Mouse (Mus musculus): ENCODE data around the gene Tgm1. TPM values are rescaled to one million over a fixed set of nuclear protein-coding genes. Genes with fewer than 3 reads are reported as not detected.

The Tgm1 gene
- polyA plus RNA-seq, 1 experiment from 2014 or later, result 1.2 TPM

- H3K27ac ChIP-seq, result peak within 1 kb of the TSS; percentile 93
- no peaks in the 10 kb centered on the region for H3K27me3 ChIP-seq (replicated peaks)
- H3K9me3 ChIP-seq, result no peaks in the 10 kb centered on the region
- WGBS, result under 1% methylated on average over 50 of the region's 50 CpGs
- peak within 1 kb of the TSS; percentile 81 for H3K9ac ChIP-seq
- peak within 1 kb of the TSS; percentile 91 for H3K4me3 ChIP-seq (replicated peaks)
- peaks cover 4% of the 10 kb centered on the region; the same call in 1 of the 2 replicates for H3K36me3 ChIP-seq
- peak within 1 kb of the TSS; percentile 89 for H3K4me2 ChIP-seq (replicated peaks)
- peak; percentile 98 for ATAC-seq
- H3K4me1 ChIP-seq (replicated peaks), result 0 out of 2 replicates have a peak, but pooled peaks cover 7% of the 10 kb centered on the region
Observed at GRCm38 (mm10) chr14:55721700-55722437, 8.1 kb upstream of the Tgm1 start, which contains the start of gene Rabggta. Rabggta (minus strand) TSS chr14:55722263.

DNA sequence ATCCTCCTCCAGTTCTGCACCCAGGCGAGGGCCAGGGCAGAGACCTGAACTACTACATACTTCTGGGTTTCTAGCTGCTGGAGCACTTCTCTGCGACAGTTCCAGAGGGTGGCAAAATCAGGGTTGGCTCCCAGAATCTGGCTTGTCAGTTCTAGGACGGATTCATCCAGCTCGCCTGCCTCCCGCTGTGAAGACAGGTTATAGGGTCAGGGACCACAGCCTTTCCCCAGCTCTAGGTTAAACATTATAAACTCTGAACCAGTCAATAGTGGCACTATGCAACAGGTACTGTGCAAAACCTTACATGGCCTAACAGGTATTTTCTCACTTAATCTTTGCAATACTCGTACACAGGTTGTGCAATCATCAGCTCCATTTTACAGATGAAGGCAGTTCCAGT lies 7.3 kb upstream of the Tgm1 start:
- no peak for ATAC-seq
- Histone ChIP-seq H3K9ac (peak overlapping the region; percentile 81; the same call in 1 of the 2 replicates), H3K27ac (no peak overlapping the region)

DNA sequence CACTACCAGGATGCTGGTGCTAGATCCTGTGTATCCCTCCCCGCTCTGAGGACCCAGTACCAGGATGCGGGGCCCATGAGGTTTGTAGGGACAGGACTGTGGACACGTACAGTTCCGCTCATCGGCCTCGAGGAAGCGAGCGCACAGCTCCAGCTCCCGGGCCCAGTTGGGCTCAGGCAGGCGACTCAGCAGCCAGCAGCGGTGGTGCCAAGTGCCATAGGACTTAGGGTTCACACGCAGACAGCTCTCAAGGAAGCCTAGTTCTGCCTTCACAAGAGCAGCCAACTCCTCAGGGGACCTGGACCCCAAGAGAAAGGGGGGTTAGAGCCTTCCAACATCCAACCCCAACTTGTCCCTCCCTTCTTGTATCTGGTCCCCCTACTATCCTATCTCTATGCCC lies 6.9 kb upstream of the Tgm1 start:
- Histone ChIP-seq H3K9ac (no peak overlapping the region), H3K27ac (no peak overlapping the region), H3K36me3 (peaks cover 4% of the 10 kb centered on the region; the same call in 1 of the 2 replicates), H3K9me3 (no peaks in the 10 kb centered on the region), H3K27me3 (replicated peaks) (no peaks in the 10 kb centered on the region), H3K4me1 (replicated peaks) (0 out of 2 replicates have a peak, but pooled peaks cover 7% of the 10 kb centered on the region), H3K4me2 (replicated peaks) (peak overlapping the region; percentile 89; the same call in 1 of the 2 replicates), H3K4me3 (replicated peaks) (no peak overlapping the region)
- WGBS, result 92% methylated on average over 12 of the region's 12 CpGs
- no peak for ATAC-seq

More for the DNA sequence above, 7.3 kb upstream of the Tgm1 start:
- 71% methylated on average over 6 of the region's 6 CpGs for WGBS
- Histone ChIP-seq H3K4me3 (replicated peaks) (peak overlapping the region; percentile 91), H3K27me3 (replicated peaks) (no peaks in the 10 kb centered on the region), H3K4me2 (replicated peaks) (peak overlapping the region; percentile 89), H3K4me1 (replicated peaks) (0 out of 2 replicates have a peak, but pooled peaks cover 7% of the 10 kb centered on the region), H3K36me3 (peaks cover 4% of the 10 kb centered on the region; the same call in 1 of the 2 replicates), H3K9me3 (no peaks in the 10 kb centered on the region)

DNA sequence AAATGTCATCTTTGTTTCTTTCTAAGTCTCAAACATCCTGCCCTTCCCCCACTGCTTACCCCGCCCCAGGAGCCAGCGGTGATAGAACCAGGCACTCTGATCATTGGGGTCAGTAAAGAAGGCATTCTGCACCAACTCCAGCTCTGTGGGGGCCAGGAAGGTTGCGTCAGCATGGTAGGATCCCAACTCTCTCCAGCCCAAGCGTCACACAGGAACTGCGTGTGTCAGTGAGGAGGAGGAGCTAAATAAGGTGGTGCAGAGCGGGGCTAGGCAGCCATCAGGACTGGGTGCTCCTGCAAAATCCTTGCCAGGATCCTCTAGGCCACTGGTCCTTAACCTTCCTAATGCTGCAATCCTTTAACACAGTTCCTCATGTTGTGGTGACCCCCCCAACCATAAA lies 6.0 kb upstream of the Tgm1 start:
- no peak overlapping the region for H3K9ac ChIP-seq
- no peak overlapping the region for H3K4me2 ChIP-seq (replicated peaks)
- no peak for ATAC-seq
- no peak overlapping the region for H3K27ac ChIP-seq
- 0 out of 2 replicates have a peak, but pooled peaks cover 7% of the 10 kb centered on the region for H3K4me1 ChIP-seq (replicated peaks)
- H3K36me3 ChIP-seq, result peaks cover 4% of the 10 kb centered on the region; the same call in 1 of the 2 replicates
- H3K9me3 ChIP-seq, result no peaks in the 10 kb centered on the region
- 84% methylated on average over 6 of the region's 6 CpGs for WGBS
- no peaks in the 10 kb centered on the region for H3K27me3 ChIP-seq (replicated peaks)
- H3K4me3 ChIP-seq (replicated peaks), result no peak overlapping the region

DNA sequence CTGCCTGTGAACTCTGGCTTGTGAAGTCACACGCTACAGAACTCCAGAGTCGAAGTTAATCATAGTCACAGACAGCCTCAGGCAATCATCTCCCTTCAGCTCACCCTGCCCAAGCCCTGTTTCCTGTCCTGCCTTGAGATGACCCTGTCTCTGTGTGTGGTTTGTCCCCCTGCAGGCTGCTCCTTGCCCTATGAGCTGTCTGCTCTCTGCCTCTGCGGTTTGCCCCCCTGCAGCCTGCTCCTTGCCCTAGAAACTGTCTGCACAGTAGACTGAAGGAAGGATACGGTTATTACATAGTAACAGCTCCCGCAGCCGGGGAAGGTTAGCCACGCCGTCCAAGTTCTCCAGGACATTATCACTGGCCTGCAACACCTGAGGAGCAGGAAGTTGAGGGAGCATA lies 3.2 kb upstream of the Tgm1 start:
- Histone ChIP-seq H3K27me3 (replicated peaks) (peaks cover 4% of the 10 kb centered on the region; the same call in 1 of the 2 replicates), H3K4me1 (replicated peaks) (peaks cover 20% of the 10 kb centered on the region), H3K36me3 (peaks cover 4% of the 10 kb centered on the region; the same call in 1 of the 2 replicates), H3K9me3 (no peaks in the 10 kb centered on the region), H3K27ac (no peak overlapping the region), H3K4me3 (replicated peaks) (no peak overlapping the region), H3K9ac (no peak overlapping the region), H3K4me2 (replicated peaks) (no peak overlapping the region)
- ATAC-seq, result no peak
- 74% methylated on average over 8 of the region's 8 CpGs for WGBS

- H3K4me1 ChIP-seq (replicated peaks), result peaks cover 18% of the 10 kb centered on the region
- ATAC-seq, result no peak
- H3K9me3 ChIP-seq, result no peaks in the 10 kb centered on the region
- peaks cover 4% of the 10 kb centered on the region; the same call in 1 of the 2 replicates for H3K36me3 ChIP-seq
- no peak overlapping the region for H3K4me2 ChIP-seq (replicated peaks)
- H3K4me3 ChIP-seq (replicated peaks), result no peak overlapping the region
- peaks cover 4% of the 10 kb centered on the region; the same call in 1 of the 2 replicates for H3K27me3 ChIP-seq (replicated peaks)
- 94% methylated on average over 6 of the region's 6 CpGs for WGBS
- no peak overlapping the region for H3K9ac ChIP-seq
- H3K27ac ChIP-seq, result no peak overlapping the region
Observed at GRCm38 (mm10) chr14:55716271-55716670, 2.5 kb upstream of the Tgm1 start.

DNA sequence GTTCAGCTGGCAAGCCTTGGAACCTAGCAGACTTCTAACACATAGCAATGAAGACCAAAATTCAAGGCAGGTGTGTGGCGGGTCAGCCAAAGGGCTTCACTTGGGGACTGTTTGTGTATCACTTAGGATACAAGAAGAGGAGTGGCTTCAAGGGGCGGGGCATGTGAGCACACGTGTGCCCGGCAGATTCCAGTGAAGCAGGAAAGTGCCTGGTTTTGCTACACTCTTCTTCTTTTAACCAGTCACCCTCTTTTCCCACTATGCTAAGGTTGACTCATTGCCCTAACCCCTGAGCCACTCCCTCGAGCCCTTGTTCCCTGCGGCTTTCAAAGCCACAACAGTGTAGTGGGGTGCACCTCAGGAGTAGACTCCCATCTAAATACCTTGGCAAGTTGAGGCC lies 1.2 kb upstream of the Tgm1 start:
- peak; percentile 32 for ATAC-seq
- Histone ChIP-seq H3K4me1 (replicated peaks) (peaks cover 13% of the 10 kb centered on the region), H3K27me3 (replicated peaks) (peaks cover 4% of the 10 kb centered on the region; the same call in 1 of the 2 replicates), H3K36me3 (0 out of 2 replicates have a peak, but pooled peaks cover 4% of the 10 kb centered on the region), H3K4me2 (replicated peaks) (no peak overlapping the region), H3K4me3 (replicated peaks) (no peak overlapping the region), H3K9ac (no peak overlapping the region), H3K9me3 (no peaks in the 10 kb centered on the region), H3K27ac (no peak overlapping the region)
- WGBS, result 25% methylated on average over 6 of the region's 6 CpGs

GRCm38 (mm10) chr14:55713007-55713728 lies 558 bp downstream of the Tgm1 start:
- Histone ChIP-seq H3K4me1 (replicated peaks) (peaks cover 13% of the 10 kb centered on the region), H3K9me3 (no peaks in the 10 kb centered on the region), H3K4me3 (replicated peaks) (peak overlapping the region; percentile 23), H3K36me3 (0 out of 2 replicates have a peak, but pooled peaks cover 1% of the 10 kb centered on the region), H3K27me3 (replicated peaks) (peaks cover 4% of the 10 kb centered on the region; the same call in 1 of the 2 replicates), H3K27ac (no peak overlapping the region), H3K9ac (peak overlapping the region; percentile 34), H3K4me2 (replicated peaks) (peak overlapping the region; percentile 72)
- WGBS, result 10% methylated on average over 25 of the region's 25 CpGs
- peak; percentile 74 for ATAC-seq

- Histone ChIP-seq H3K9me3 (no peaks in the 10 kb centered on the region), H3K27ac (no peak overlapping the region), H3K9ac (no peak overlapping the region), H3K36me3 (no peaks in the 10 kb centered on the region), H3K4me1 (replicated peaks) (peaks cover 13% of the 10 kb centered on the region), H3K4me2 (replicated peaks) (no peak overlapping the region), H3K4me3 (replicated peaks) (no peak overlapping the region), H3K27me3 (replicated peaks) (peaks cover 4% of the 10 kb centered on the region; the same call in 1 of the 2 replicates)
- ATAC-seq, result no peak
- 77% methylated on average over 7 of the region's 7 CpGs for WGBS
Observed at GRCm38 (mm10) chr14:55711786-55712185, 1.9 kb downstream of the Tgm1 start.

DNA sequence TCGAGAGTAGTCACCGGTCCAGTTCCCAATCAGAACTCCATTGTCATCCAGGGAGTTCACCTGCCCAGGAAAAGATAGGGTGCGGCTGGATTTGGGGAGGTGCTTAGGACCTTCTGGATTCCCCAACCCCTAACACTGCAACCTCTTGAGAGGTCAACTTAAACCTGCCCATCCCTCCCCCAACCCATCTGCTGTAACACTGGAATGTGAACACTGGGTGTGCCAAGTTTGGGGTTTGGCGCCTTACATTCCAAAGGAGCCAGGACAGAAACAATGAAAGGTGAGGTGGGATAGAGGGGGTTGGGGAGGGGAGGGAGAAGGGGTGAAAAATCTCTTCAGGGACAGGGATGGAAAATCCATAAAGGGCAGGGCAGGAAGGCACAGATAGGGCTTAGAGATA lies 4.2 kb downstream of the Tgm1 start:
- ATAC-seq, result no peak
- H3K27ac ChIP-seq, result no peak overlapping the region
- WGBS, result 85% methylated on average over 4 of the region's 4 CpGs

GRCm38 (mm10) chr14:55707397-55707796 lies 6.3 kb downstream of the Tgm1 start:
- Histone ChIP-seq H3K27me3 (replicated peaks) (peaks cover 1% of the 10 kb centered on the region; the same call in 1 of the 2 replicates), H3K36me3 (no peaks in the 10 kb centered on the region), H3K9ac (no peak overlapping the region), H3K27ac (no peak overlapping the region), H3K9me3 (no peaks in the 10 kb centered on the region), H3K4me3 (replicated peaks) (no peak overlapping the region), H3K4me2 (replicated peaks) (no peak overlapping the region), H3K4me1 (replicated peaks) (no peaks in the 10 kb centered on the region)
- WGBS, result 78% methylated on average over 5 of the region's 5 CpGs
- ATAC-seq, result no peak

More for the DNA sequence above, 4.2 kb downstream of the Tgm1 start:
- Histone ChIP-seq H3K9ac (no peak overlapping the region), H3K4me3 (replicated peaks) (no peak overlapping the region), H3K4me2 (replicated peaks) (no peak overlapping the region), H3K36me3 (no peaks in the 10 kb centered on the region), H3K4me1 (replicated peaks) (peaks cover 13% of the 10 kb centered on the region), H3K9me3 (no peaks in the 10 kb centered on the region), H3K27me3 (replicated peaks) (peaks cover 4% of the 10 kb centered on the region; the same call in 1 of the 2 replicates)

DNA sequence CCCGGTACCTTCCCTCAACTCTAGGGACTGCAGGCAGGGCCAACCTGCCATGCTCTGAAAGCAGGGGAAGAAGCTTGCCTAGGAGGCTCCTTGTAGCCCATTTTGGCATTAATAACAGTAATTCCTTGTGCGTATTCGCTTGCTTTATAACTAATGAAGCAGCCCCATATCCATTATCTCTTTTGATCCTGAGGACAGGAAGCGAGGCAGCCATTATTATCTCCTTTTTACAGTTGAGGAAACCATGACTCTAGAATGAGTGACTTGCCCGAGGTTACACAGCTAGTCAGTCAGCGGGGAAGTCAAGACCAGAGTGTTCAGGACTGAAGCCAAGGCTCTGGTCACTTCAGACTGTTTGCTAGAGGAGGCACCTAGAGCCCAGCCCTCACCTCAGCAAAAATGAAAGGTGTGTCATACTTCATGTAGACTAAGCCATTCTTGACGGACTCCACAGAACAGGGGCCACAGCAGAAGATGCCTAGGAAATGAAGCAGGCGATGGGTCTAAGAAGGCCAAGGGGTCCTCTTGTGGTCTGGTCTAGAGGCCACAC lies 7.6 kb downstream of the Tgm1 start:
- no peak overlapping the region for H3K4me2 ChIP-seq (replicated peaks)
- no peaks in the 10 kb centered on the region for H3K4me1 ChIP-seq (replicated peaks)
- H3K9ac ChIP-seq, result no peak overlapping the region
- no peaks in the 10 kb centered on the region for H3K27me3 ChIP-seq (replicated peaks)
- no peak overlapping the region for H3K27ac ChIP-seq
- no peaks in the 10 kb centered on the region for H3K36me3 ChIP-seq
- 87% methylated on average over 8 of the region's 8 CpGs for WGBS
- H3K4me3 ChIP-seq (replicated peaks), result no peak overlapping the region
- ATAC-seq, result no peak
- no peaks in the 10 kb centered on the region for H3K9me3 ChIP-seq

All from intestine, embryonic 15.5 days (tissue).